Mouse (Mus musculus) forebrain, embryonic 13.5 days (tissue): ENCODE measurements around the gene Tns3. TPM values are rescaled to one million over a fixed set of nuclear protein-coding genes. Genes with fewer than 3 reads are reported as not detected.

Experiments
- ATAC-seq: fragments of 200-750 bp; cut with Nextera tagmentation; 2 replicates; pipeline ENCODE4 v1.8.0; 2017
- H3K27ac ChIP-seq: fragments of 300-500 bp; sonication (generic); 2 replicates; pipeline ENCODE4 v1.5.1; 2015; ENCODE audit warnings: inconsistent platforms, mild to moderate bottlenecking, moderate library complexity
- H3K27me3 ChIP-seq: fragments of 300-500 bp; sonication (generic); 2 replicates; pipeline ENCODE4 v1.6.1; 2015; ENCODE audit warnings: mild to moderate bottlenecking, inconsistent platforms
- H3K36me3 ChIP-seq: fragments of 300-500 bp; sonication (generic); 2 replicates; pipeline ENCODE4 v1.6.1; 2015; ENCODE audit warnings: mild to moderate bottlenecking, inconsistent platforms; ENCODE audit not compliant: poor library complexity, severe bottlenecking
- H3K4me1 ChIP-seq: fragments of 300-500 bp; sonication (generic); 2 replicates; pipeline ENCODE4 v1.6.1; 2015; ENCODE audit warnings: inconsistent platforms
- H3K4me2 ChIP-seq: fragments of 300-500 bp; sonication (generic); 2 replicates; pipeline ENCODE4 v1.6.1; 2015; ENCODE audit warnings: inconsistent platforms, mild to moderate bottlenecking, moderate library complexity
- H3K4me3 ChIP-seq: fragments of 300-500 bp; sonication (generic); 2 replicates; pipeline ENCODE4 v1.5.1; 2015; ENCODE audit warnings: mild to moderate bottlenecking, inconsistent platforms
- H3K9ac ChIP-seq: fragments of 300-500 bp; sonication (generic); 2 replicates; pipeline ENCODE4 v1.6.1; 2015; ENCODE audit warnings: mild to moderate bottlenecking, inconsistent platforms
- H3K9me3 ChIP-seq: fragments of 300-500 bp; sonication (generic); replicated peaks from 2 replicates; pipeline ENCODE4 v1.6.1; 2016; ENCODE audit warnings: inconsistent platforms
- WGBS: fragments of 180-500 bp; shearing (Covaris S2); methylation state at CpG from one replicate; pipeline ENCODE4 v1.1.7; 2015; 5-methylcytosine and 5-hydroxymethylcytosine counted together
- polyA plus RNA-seq: library from polyadenylated mRNA; unstranded; fragments of >200 nt; fragmentation: Nextera tagmentation; extraction: Ambion mirVana; gene quantifications from 2 replicates; pipeline ENCODE4 v1.2.1, GENCODE M21; 2015

The Tns3 gene
- polyA plus RNA-seq: 6.6 and 7.3 TPM in 2 replicates

- Histone ChIP-seq H3K27ac (peak within 1 kb of the TSS; percentile 57), H3K4me1 (peaks cover 22% of the 10 kb centered on the region; the same call in 1 of the 2 replicates), H3K4me3 (peak within 1 kb of the TSS; percentile 59), H3K36me3 (no peaks in the 10 kb centered on the region), H3K9ac (peak within 1 kb of the TSS; percentile 79), H3K27me3 (peaks cover 15% of the 10 kb centered on the region), H3K4me2 (peak within 1 kb of the TSS; percentile 83), H3K9me3 (no peaks in the 10 kb centered on the region)
- WGBS: under 1% methylated on average over 37 of the region's 37 CpGs
- peak; percentile 56; the same call in 1 of the 2 replicates for ATAC-seq
Measured at GRCm38 (mm10) chr11:8664393-8664743, at the start of gene Tns3. Gene Tns3, minus strand, starts transcription at chr11:8664535.

- no peak overlapping the region for H3K4me2 ChIP-seq
- ATAC-seq: no peak
- WGBS: 71% methylated on average over 8 of the region's 8 CpGs
Measured at GRCm38 (mm10) chr11:8706246-8707041, 42.1 kb upstream of the Tns3 start.

GRCm38 (mm10) chr11:8705156-8705555 lies 40.8 kb upstream of the Tns3 start:
- Histone ChIP-seq H3K27me3 (no peaks in the 10 kb centered on the region), H3K9me3 (no peaks in the 10 kb centered on the region), H3K4me1 (no peaks in the 10 kb centered on the region), H3K4me2 (no peak overlapping the region), H3K9ac (no peak overlapping the region), H3K4me3 (no peak overlapping the region), H3K27ac (no peak overlapping the region), H3K36me3 (no peaks in the 10 kb centered on the region)
- no peak for ATAC-seq
- WGBS: 83% methylated on average over 1 of the region's 1 CpGs

More at GRCm38 (mm10) chr11:8706246-8707041, 42.1 kb upstream of the Tns3 start:
- Histone ChIP-seq H3K4me1 (no peaks in the 10 kb centered on the region), H3K4me3 (no peak overlapping the region), H3K9me3 (no peaks in the 10 kb centered on the region), H3K27me3 (no peaks in the 10 kb centered on the region), H3K27ac (no peak overlapping the region), H3K9ac (no peak overlapping the region), H3K36me3 (no peaks in the 10 kb centered on the region)

- ATAC-seq: no peak
- Histone ChIP-seq H3K9ac (no peak overlapping the region), H3K4me3 (no peak overlapping the region), H3K9me3 (no peaks in the 10 kb centered on the region), H3K4me1 (0 out of 2 replicates have a peak, but pooled peaks cover 5% of the 10 kb centered on the region), H3K27ac (no peak overlapping the region), H3K27me3 (no peaks in the 10 kb centered on the region), H3K4me2 (no peak overlapping the region), H3K36me3 (no peaks in the 10 kb centered on the region)
- 81% methylated on average over 6 of the region's 6 CpGs for WGBS
Measured at GRCm38 (mm10) chr11:8703876-8704275, 39.5 kb upstream of the Tns3 start.

GRCm38 (mm10) chr11:8702532-8702886 lies 38.2 kb upstream of the Tns3 start:
- no peaks in the 10 kb centered on the region for H3K9me3 ChIP-seq
- ATAC-seq: no peak
- 91% methylated on average over 2 of the region's 2 CpGs for WGBS

GRCm38 (mm10) chr11:8701845-8702531 lies 37.7 kb upstream of the Tns3 start:
- WGBS: 85% methylated on average over 10 of the region's 10 CpGs
- 0 out of 2 replicates have a peak, but pooled peaks cover 5% of the 10 kb centered on the region for H3K4me1 ChIP-seq
- no peaks in the 10 kb centered on the region for H3K27me3 ChIP-seq
- no peak overlapping the region for H3K27ac ChIP-seq
- H3K36me3 ChIP-seq: no peaks in the 10 kb centered on the region
- H3K9me3 ChIP-seq: no peaks in the 10 kb centered on the region
- H3K9ac ChIP-seq: no peak overlapping the region
- no peak overlapping the region for H3K4me2 ChIP-seq
- no peak overlapping the region for H3K4me3 ChIP-seq
- ATAC-seq: no peak

More at GRCm38 (mm10) chr11:8702532-8702886, 38.2 kb upstream of the Tns3 start:
- Histone ChIP-seq H3K36me3 (no peaks in the 10 kb centered on the region), H3K9ac (no peak overlapping the region), H3K4me2 (no peak overlapping the region), H3K27me3 (no peaks in the 10 kb centered on the region), H3K4me1 (0 out of 2 replicates have a peak, but pooled peaks cover 5% of the 10 kb centered on the region), H3K4me3 (no peak overlapping the region), H3K27ac (no peak overlapping the region)

- Histone ChIP-seq H3K4me1 (0 out of 2 replicates have a peak, but pooled peaks cover 5% of the 10 kb centered on the region), H3K27ac (no peak overlapping the region), H3K36me3 (no peaks in the 10 kb centered on the region), H3K4me2 (no peak overlapping the region), H3K9me3 (no peaks in the 10 kb centered on the region), H3K27me3 (no peaks in the 10 kb centered on the region), H3K9ac (no peak overlapping the region), H3K4me3 (no peak overlapping the region)
- 89% methylated on average over 3 of the region's 3 CpGs for WGBS
- ATAC-seq: no peak
Measured at GRCm38 (mm10) chr11:8701400-8701799, 37.1 kb upstream of the Tns3 start.

GRCm38 (mm10) chr11:8700641-8701221 lies 36.4 kb upstream of the Tns3 start:
- no peaks in the 10 kb centered on the region for H3K9me3 ChIP-seq
- 0 out of 2 replicates have a peak, but pooled peaks cover 5% of the 10 kb centered on the region for H3K4me1 ChIP-seq
- H3K27me3 ChIP-seq: no peaks in the 10 kb centered on the region
- H3K36me3 ChIP-seq: no peaks in the 10 kb centered on the region
- no peak for ATAC-seq
- H3K9ac ChIP-seq: no peak overlapping the region
- no peak overlapping the region for H3K4me3 ChIP-seq
- 88% methylated on average over 8 of the region's 8 CpGs for WGBS
- H3K4me2 ChIP-seq: no peak overlapping the region
- no peak overlapping the region for H3K27ac ChIP-seq

GRCm38 (mm10) chr11:8699777-8700176 lies 35.4 kb upstream of the Tns3 start:
- H3K4me1 ChIP-seq: 0 out of 2 replicates have a peak, but pooled peaks cover 5% of the 10 kb centered on the region
- H3K9me3 ChIP-seq: no peaks in the 10 kb centered on the region
- no peak overlapping the region for H3K4me2 ChIP-seq
- no peak overlapping the region for H3K9ac ChIP-seq
- H3K4me3 ChIP-seq: no peak overlapping the region
- no peak for ATAC-seq
- no peaks in the 10 kb centered on the region for H3K36me3 ChIP-seq
- no peaks in the 10 kb centered on the region for H3K27me3 ChIP-seq
- no peak overlapping the region for H3K27ac ChIP-seq
- 42% methylated on average over 5 of the region's 5 CpGs for WGBS

- ATAC-seq: no peak
- no peaks in the 10 kb centered on the region for H3K27me3 ChIP-seq
- no peak overlapping the region for H3K27ac ChIP-seq
- peaks cover 16% of the 10 kb centered on the region for H3K4me1 ChIP-seq
- H3K4me2 ChIP-seq: no peak overlapping the region
- H3K9ac ChIP-seq: no peak overlapping the region
- no peak overlapping the region for H3K4me3 ChIP-seq
- H3K9me3 ChIP-seq: no peaks in the 10 kb centered on the region
- 88% methylated on average over 3 of the region's 3 CpGs for WGBS
- no peaks in the 10 kb centered on the region for H3K36me3 ChIP-seq
Measured at GRCm38 (mm10) chr11:8697670-8698069, 33.3 kb upstream of the Tns3 start.

- WGBS: 95% methylated on average over 5 of the region's 5 CpGs
- no peak overlapping the region for H3K4me3 ChIP-seq
- ATAC-seq: no peak
- H3K4me1 ChIP-seq: peaks cover 26% of the 10 kb centered on the region
- no peak overlapping the region for H3K9ac ChIP-seq
- H3K27me3 ChIP-seq: 0 out of 2 replicates have a peak, but pooled peaks cover 2% of the 10 kb centered on the region
- H3K4me2 ChIP-seq: no peak overlapping the region
- no peaks in the 10 kb centered on the region for H3K9me3 ChIP-seq
- no peaks in the 10 kb centered on the region for H3K36me3 ChIP-seq
- peak overlapping the region; percentile 69; the same call in 1 of the 2 replicates for H3K27ac ChIP-seq
Measured at GRCm38 (mm10) chr11:8694096-8694495, 29.8 kb upstream of the Tns3 start.
